In the genomic region with DNA sequence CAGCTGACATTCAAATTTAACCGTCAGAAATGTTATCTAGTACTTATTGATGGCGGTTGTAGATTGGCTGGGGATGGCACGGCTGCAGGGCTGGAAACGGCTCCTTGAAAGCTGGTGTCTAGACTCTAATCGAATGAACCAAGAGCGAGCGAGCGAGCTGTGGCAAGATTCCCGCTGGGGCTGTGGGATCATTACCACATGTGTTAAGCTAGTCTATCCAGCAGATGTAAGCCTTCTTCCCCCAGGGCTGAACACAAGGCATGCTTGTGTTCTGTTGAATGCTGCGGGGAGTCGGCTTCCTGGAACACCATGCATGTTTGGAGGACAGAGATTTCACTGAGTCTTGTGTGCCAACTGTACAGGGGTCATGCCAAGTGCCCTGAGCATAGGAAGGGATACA, we compare ENCODE assay signal across 12 mouse cellular contexts. TPM values are rescaled to one million over a fixed set of nuclear protein-coding genes. Genes with fewer than 3 reads are reported as not detected.
DNase-seq lines count a peak whose midpoint lies in the region; ATAC-seq and TF ChIP-seq lines count a peak whose summit lies in the region.
"Had no signal": no experiment of that assay in that cellular context is flagged by ENCODE, and none has a peak within 500 bp of the region (broad histone marks: within the 10 kb centered on the region; RNA-seq: fewer than 3 reads in every experiment).

No protein-coding gene starts in this region.

- 45% methylated on average over 11 of the region's 11 CpGs for WGBS in embryonic facial prominence, embryonic 11.5 days
- 49% methylated on average over 11 of the region's 11 CpGs for WGBS in limb, embryonic 11.5 days

- H3K4me1 ChIP-seq in embryonic facial prominence, embryonic 11.5 days (ENCODE audit: control insufficient read depth, insufficient read depth, low read length) = no peaks in the 10 kb centered on the region
- H3K4me1 ChIP-seq in limb, embryonic 11.5 days (ENCODE audit: control insufficient read depth, insufficient read depth, low read length) = 0 out of 2 replicates have a peak, but pooled peaks cover 8% of the 10 kb centered on the region

- no peak overlapping the region for H3K27ac ChIP-seq in embryonic facial prominence, embryonic 11.5 days (replicated peaks; ENCODE audit: low read depth, low read length)
- 0 out of 2 replicates have a peak overlapping the region, but pooled peaks have one; percentile 4 for H3K27ac ChIP-seq in limb, embryonic 11.5 days (replicated peaks; ENCODE audit: low read depth, low read length)

- H3K4me3 ChIP-seq in embryonic facial prominence, embryonic 11.5 days (ENCODE audit: low read depth, low read length) = no peak overlapping the region
- no peak overlapping the region for H3K4me3 ChIP-seq in limb, embryonic 11.5 days (ENCODE audit: low read depth, low read length)

- no peak overlapping the region for H3K9ac ChIP-seq in embryonic facial prominence, embryonic 11.5 days (replicated peaks; ENCODE audit: low read length)
- H3K9ac ChIP-seq in limb, embryonic 11.5 days (ENCODE audit: low read length) = no peak overlapping the region

- no peak overlapping the region for H3K4me2 ChIP-seq in embryonic facial prominence, embryonic 11.5 days (ENCODE audit: low read depth, low read length)
- H3K4me2 ChIP-seq in limb, embryonic 11.5 days (ENCODE audit: low read depth, severe bottlenecking) = no peak overlapping the region

- no peaks in the 10 kb centered on the region for H3K27me3 ChIP-seq in Patski
- H3K27me3 ChIP-seq in embryonic facial prominence, embryonic 11.5 days (ENCODE audit: control insufficient read depth, insufficient read depth, low read length) = no peaks in the 10 kb centered on the region
- H3K27me3 ChIP-seq in limb, embryonic 11.5 days (ENCODE audit: control insufficient read depth, insufficient read depth, low read length) = no peaks in the 10 kb centered on the region

- POLR2A ChIA-PET in Patski (lab: Charles Lee) = no interaction called here

- intact Hi-C loops in left cerebral cortex, postnatal 4 days (cut with DNase I) = no loop called here

- peak; percentile 23 for DNase-seq in left cerebral cortex, postnatal 4 days
- DNase-seq in left cerebral cortex, adult 11 months (ENCODE audit: low spot score) = no peak
- peak; percentile 67 for DNase-seq in Patski (ENCODE audit: low read depth, low spot score)
- DNase-seq in embryonic facial prominence, embryonic 11.5 days (ENCODE audit: low spot score) = peak; percentile 68
- DNase-seq in limb, embryonic 11.5 days (ENCODE audit: low spot score) = peak; percentile 68
- no peak for DNase-seq in layer of hippocampus, adult 9-11 months
- DNase-seq in adrenal gland, adult (ENCODE audit: inconsistent age in 2 of 2, low spot score in 1 of 2) = no peak
- DNase-seq in kidney, postnatal 10 days = no peak
- DNase-seq: adrenal gland, postnatal 10 days; cerebellum, adult 9-10 months had no signal

- TF ChIP-seq CTCF in Patski (IDR thresholded peaks at IDR 0.05) = no peak

- H3K36me3 ChIP-seq in embryonic facial prominence, embryonic 11.5 days (replicated peaks; ENCODE audit: control insufficient read depth, insufficient read depth, low read depth, low read length) = no peaks in the 10 kb centered on the region
- H3K36me3 ChIP-seq in limb, embryonic 11.5 days (ENCODE audit: control insufficient read depth, insufficient read depth, low read length) = no peaks in the 10 kb centered on the region

- CTCF ChIA-PET in Patski (lab: Charles Lee) = no interaction called here

- ATAC-seq in Patski = no peak
- no peak for ATAC-seq in embryonic facial prominence, embryonic 11.5 days (replicated peaks; ENCODE audit: insufficient number of reproducible peaks, low FRiP score, low TSS enrichment, low read depth)
- ATAC-seq in limb, embryonic 11.5 days (ENCODE audit: insufficient number of reproducible peaks, low FRiP score, low TSS enrichment, low read depth) = no peak

- in situ Hi-C loops in Patski (cut with MboI; ENCODE audit: low pct_unique_long_range_greater_than_20kb) = no loop called here

- no peaks in the 10 kb centered on the region for H3K9me3 ChIP-seq in embryonic facial prominence, embryonic 11.5 days (replicated peaks; ENCODE audit: control insufficient read depth, low read length)
- no peaks in the 10 kb centered on the region for H3K9me3 ChIP-seq in limb, embryonic 11.5 days (ENCODE audit: control insufficient read depth, low read length)

RNA-seq across cellular contexts. Expression of a gene that starts 18.6 kb away (rescaled TPM):
- total RNA-seq in left cerebral cortex, postnatal 4 days (2021) = 10 to 100 TPM; 53.6 to 65.1 TPM
- 0.13 TPM for polyA plus RNA-seq in Patski (2021)
- 0.24 and 0.66 TPM in 2 replicates for polyA plus RNA-seq in embryonic facial prominence, embryonic 11.5 days (2014; fragmentation: Nextera tagmentation; extraction: Ambion mirVana)
- 0.47 TPM in 1 of 2 replicates, not detected in the other for polyA plus RNA-seq in limb, embryonic 11.5 days (2014; fragmentation: Nextera tagmentation; extraction: Ambion mirVana)

RNA-seq across cellular contexts. Expression of a gene that starts 32.3 kb away (rescaled TPM):
- not detected for total RNA-seq in left cerebral cortex, postnatal 4 days (2021)
- not detected for polyA plus RNA-seq in Patski (2021)
- polyA plus RNA-seq in embryonic facial prominence, embryonic 11.5 days (2014; fragmentation: Nextera tagmentation; extraction: Ambion mirVana) = not detected in 2 replicates
- not detected in 2 replicates for polyA plus RNA-seq in limb, embryonic 11.5 days (2014; fragmentation: Nextera tagmentation; extraction: Ambion mirVana)
- polyA plus RNA-seq: intestine, embryonic 14.5 days had no signal

RNA-seq across cellular contexts. Expression of a gene that starts 44.0 kb away (rescaled TPM):
- total RNA-seq in left cerebral cortex, postnatal 4 days (2021) = 1 to 10 TPM in 1 of 2 experiments, under 1 TPM in 1; 0.28 to 1.1 TPM
- 6.8 TPM for polyA plus RNA-seq in Patski (2021)
- not detected in 2 replicates for polyA plus RNA-seq in embryonic facial prominence, embryonic 11.5 days (2014; fragmentation: Nextera tagmentation; extraction: Ambion mirVana)
- not detected in 2 replicates for polyA plus RNA-seq in limb, embryonic 11.5 days (2014; fragmentation: Nextera tagmentation; extraction: Ambion mirVana)

RNA-seq across cellular contexts. Expression of a gene that starts 54.6 kb away (rescaled TPM):
- not detected for total RNA-seq in left cerebral cortex, postnatal 4 days (2021)
- polyA plus RNA-seq in Patski (2021) = not detected
- 0.26 TPM in 1 of 2 replicates, not detected in the other for polyA plus RNA-seq in embryonic facial prominence, embryonic 11.5 days (2014; fragmentation: Nextera tagmentation; extraction: Ambion mirVana)
- polyA plus RNA-seq in limb, embryonic 11.5 days (2014; fragmentation: Nextera tagmentation; extraction: Ambion mirVana) = not detected in 2 replicates
- total RNA-seq: adrenal gland, postnatal 10 days; layer of hippocampus, postnatal 25 days had no signal
- polyA plus RNA-seq: intestine, embryonic 14.5 days had no signal

Comparison
In these comparisons a context has a peak if more than half of its experiments do, and no peak if none do; other contexts are left out.
1. DNase-seq: peak in left cerebral cortex, postnatal 4 days (single experiment), Patski (single experiment), embryonic facial prominence, embryonic 11.5 days (single experiment) and limb, embryonic 11.5 days (single experiment); none in left cerebral cortex, adult 11 months (single experiment), layer of hippocampus, adult 9-11 months (single experiment), adrenal gland, adult (0 of 2) and kidney, postnatal 10 days (single experiment).